Mouse (Mus musculus): ENCODE data around the gene Cryga.

DNA sequence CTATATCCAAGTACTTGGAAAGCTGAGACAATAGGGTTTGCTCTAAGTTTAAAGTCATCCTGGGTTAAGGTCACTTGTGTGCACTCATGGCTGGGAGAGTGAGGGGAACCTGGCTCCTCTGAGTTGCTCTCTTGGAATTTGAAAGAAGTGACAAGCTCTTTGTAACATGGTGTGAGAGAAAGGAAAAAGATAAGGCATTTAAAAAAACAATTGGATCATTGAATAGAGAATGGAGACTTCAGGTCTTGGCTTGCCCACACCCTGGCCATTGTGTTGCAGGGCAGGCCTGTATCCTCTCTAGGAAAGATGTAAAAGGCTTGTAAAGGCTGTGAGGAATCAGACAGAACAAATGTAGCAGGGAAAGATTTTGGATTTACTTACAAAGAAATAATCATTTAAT is 35.3 kb downstream of the Cryga start:
- no peak for TF ChIP-seq FLI1 (IDR thresholded peaks at IDR 0.05; ENCODE audit: low read length)
- TF ChIP-seq GATA1 (IDR thresholded peaks at IDR 0.05; ENCODE audit: borderline replicate concordance, low read length) = no peak
